ENCODE assay signal across 18 mouse cellular contexts in genomic region chr14:62118542-62118953, GRCm38 (mm10).
DNase-seq lines count a peak whose midpoint lies in the region; ATAC-seq lines count a peak whose summit lies in the region.
"Had no signal": no experiment of that assay in that cellular context is flagged by ENCODE, and none has a peak within 500 bp of the region (broad histone marks: within the 10 kb centered on the region; RNA-seq: fewer than 3 reads in every experiment).

No protein-coding gene starts in this region.

- H3K9me3 ChIP-seq in embryonic facial prominence, embryonic 14.5 days (ENCODE audit: control insufficient read depth, low read length): no peaks in the 10 kb centered on the region
- no peaks in the 10 kb centered on the region for H3K9me3 ChIP-seq in embryonic facial prominence, embryonic 10.5 days
- H3K9me3 ChIP-seq: embryonic facial prominence, embryonic 13.5 days; forebrain, embryonic 13.5 days; heart, embryonic 10.5 days; limb, embryonic 15.5 days had no signal

- H3K27me3 ChIP-seq in embryonic facial prominence, embryonic 14.5 days (replicated peaks; ENCODE audit: control insufficient read depth, insufficient read depth, low read length): no peaks in the 10 kb centered on the region
- H3K27me3 ChIP-seq in embryonic facial prominence, embryonic 10.5 days (replicated peaks; ENCODE audit: low read depth, poor library complexity, severe bottlenecking): no peaks in the 10 kb centered on the region
- H3K27me3 ChIP-seq: embryonic facial prominence, embryonic 13.5 days; forebrain, embryonic 13.5 days; limb, embryonic 15.5 days had no signal

- no peaks in the 10 kb centered on the region for H3K36me3 ChIP-seq in embryonic facial prominence, embryonic 14.5 days (ENCODE audit: control insufficient read depth, insufficient read depth, low read length)
- H3K36me3 ChIP-seq in embryonic facial prominence, embryonic 10.5 days (replicated peaks): no peaks in the 10 kb centered on the region
- H3K36me3 ChIP-seq: embryonic facial prominence, embryonic 13.5 days; heart, embryonic 10.5 days; limb, embryonic 15.5 days had no signal

- ATAC-seq in embryonic facial prominence, embryonic 14.5 days (ENCODE audit: low read depth): no peak
- ATAC-seq: forebrain, embryonic 13.5 days had no signal

- peak; percentile 54 for DNase-seq in embryonic facial prominence, embryonic 14.5 days (ENCODE audit: low spot score)
- DNase-seq in embryonic facial prominence, embryonic 10.5 days (ENCODE audit: low spot score): no peak
- peak; percentile 20 for DNase-seq in thymus, postnatal 0 days (ENCODE audit: low spot score)
- no peak for DNase-seq in thymus, postnatal 10 days (ENCODE audit: low spot score in 2 of 2)
- DNase-seq in induced T-regulatory cell, adult 2 months (ENCODE audit: low read depth): peak; percentile 16
- peak; percentile 2 for DNase-seq in naive thymus-derived CD4-positive, alpha-beta T cell, adult 2 months (ENCODE audit: low read depth)
- DNase-seq in embryo, embryonic 10 days (ENCODE audit: low spot score): no peak
- no peak for DNase-seq in right cerebral cortex, adult 18-20 months
- DNase-seq: B cell, adult 2 months; cerebellum, adult 9-11 months; kidney, adult 2 months; layer of hippocampus, postnatal 36 days; right cerebral cortex, postnatal 25 days; thymus, adult 18-20 months had no signal

- H3K4me1 ChIP-seq in embryonic facial prominence, embryonic 14.5 days (ENCODE audit: control insufficient read depth, insufficient read depth, low read length): no peaks in the 10 kb centered on the region; the same call in 1 of the 2 replicates
- H3K4me1 ChIP-seq in embryonic facial prominence, embryonic 10.5 days: 0 out of 2 replicates have a peak, but pooled peaks cover 7% of the 10 kb centered on the region
- H3K4me1 ChIP-seq: forebrain, embryonic 13.5 days; heart, embryonic 10.5 days; limb, embryonic 15.5 days had no signal

- no peak overlapping the region for H3K27ac ChIP-seq in embryonic facial prominence, embryonic 14.5 days (replicated peaks; ENCODE audit: low read depth, low read length)
- no peak overlapping the region for H3K27ac ChIP-seq in embryonic facial prominence, embryonic 10.5 days (replicated peaks)
- H3K27ac ChIP-seq: embryonic facial prominence, embryonic 13.5 days; forebrain, embryonic 13.5 days; heart, embryonic 10.5 days; limb, embryonic 15.5 days had no signal

- H3K9ac ChIP-seq in embryonic facial prominence, embryonic 14.5 days (ENCODE audit: low read depth, low read length): no peak overlapping the region
- H3K9ac ChIP-seq: embryonic facial prominence, embryonic 13.5 days; forebrain, embryonic 13.5 days; limb, embryonic 15.5 days had no signal

- H3K4me2 ChIP-seq in embryonic facial prominence, embryonic 14.5 days (ENCODE audit: low read depth, low read length): no peak overlapping the region
- H3K4me2 ChIP-seq: embryonic facial prominence, embryonic 13.5 days; forebrain, embryonic 13.5 days; limb, embryonic 15.5 days had no signal

- WGBS in embryonic facial prominence, embryonic 14.5 days: 37% methylated on average over 2 of the region's 2 CpGs
- 59% methylated on average over 2 of the region's 2 CpGs for WGBS in embryonic facial prominence, embryonic 10.5 days

- no peak overlapping the region for H3K4me3 ChIP-seq in embryonic facial prominence, embryonic 14.5 days (ENCODE audit: low read depth, low read length)
- no peak overlapping the region for H3K4me3 ChIP-seq in embryonic facial prominence, embryonic 10.5 days
- H3K4me3 ChIP-seq: embryonic facial prominence, embryonic 13.5 days; forebrain, embryonic 13.5 days; heart, embryonic 10.5 days; limb, embryonic 15.5 days had no signal

Comparison
In these comparisons a context has a peak if more than half of its experiments do, and no peak if none do; other contexts are left out.
1. DNase-seq: peak in embryonic facial prominence, embryonic 14.5 days (single experiment), thymus, postnatal 0 days (single experiment), induced T-regulatory cell, adult 2 months (single experiment) and naive thymus-derived CD4-positive, alpha-beta T cell, adult 2 months (single experiment); none in embryonic facial prominence, embryonic 10.5 days (single experiment), thymus, postnatal 10 days (0 of 2), embryo, embryonic 10 days (single experiment) and right cerebral cortex, adult 18-20 months (single experiment).